Mouse (Mus musculus): ENCODE measurements around the gene Osr1. TPM values are rescaled to one million over a fixed set of nuclear protein-coding genes. Genes with fewer than 3 reads are reported as not detected.

The Osr1 gene
- polyA plus RNA-seq, 1 experiment from 2014 or later = 8.2 TPM

- no peak overlapping the region for H3K9ac ChIP-seq (replicated peaks; ENCODE audit: low read depth)
- no peak overlapping the region for H3K4me2 ChIP-seq (replicated peaks; ENCODE audit: low read depth, low read length)
- DNase-seq (ENCODE audit: low spot score) (no peak), ATAC-seq (no peak)
- H3K4me3 ChIP-seq (ENCODE audit: low read depth, low read length) = no peak overlapping the region
- WGBS = 30% methylated on average over 31 of the region's 31 CpGs
- TF ChIP-seq CTCF (IDR thresholded peaks at IDR 0.05) = no peak
- TF ChIP-seq EP300 (IDR thresholded peaks at IDR 0.05) = no peak
- no peak overlapping the region for H3K27ac ChIP-seq (ENCODE audit: low read length)
- no peaks in the 10 kb centered on the region for H3K36me3 ChIP-seq (ENCODE audit: insufficient read depth, low read length)
- H3K27me3 ChIP-seq (replicated peaks; ENCODE audit: insufficient read depth, low read length) = peaks cover 61% of the 10 kb centered on the region
- H3K4me1 ChIP-seq (ENCODE audit: insufficient read depth, low read depth, low read length) = 0 out of 2 replicates have a peak, but pooled peaks cover 9% of the 10 kb centered on the region
- no peaks in the 10 kb centered on the region for H3K9me3 ChIP-seq (ENCODE audit: low read length)
These were observed 9.6 kb downstream of the Osr1 start for GRCm38 (mm10) chr12:9579301-9580030.

GRCm38 (mm10) chr12:9580041-9580905, 10.4 kb downstream of the Osr1 start:
- Histone ChIP-seq H3K4me2 (replicated peaks; ENCODE audit: low read depth, low read length) (peak overlapping the region; percentile 52), H3K27me3 (replicated peaks; ENCODE audit: insufficient read depth, low read length) (peaks cover 53% of the 10 kb centered on the region; the same call in 1 of the 2 replicates), H3K27ac (ENCODE audit: low read length) (no peak overlapping the region), H3K36me3 (ENCODE audit: insufficient read depth, low read length) (no peaks in the 10 kb centered on the region), H3K9me3 (ENCODE audit: low read length) (no peaks in the 10 kb centered on the region), H3K4me1 (ENCODE audit: insufficient read depth, low read depth, low read length) (0 out of 2 replicates have a peak, but pooled peaks cover 9% of the 10 kb centered on the region), H3K4me3 (ENCODE audit: low read depth, low read length) (peak overlapping the region; percentile 34), H3K9ac (replicated peaks; ENCODE audit: low read depth) (no peak overlapping the region)
- WGBS = 15% methylated on average over 32 of the region's 33 CpGs
- DNase-seq (ENCODE audit: low spot score) = no peak
- ATAC-seq = no peak
- TF ChIP-seq EP300 (IDR thresholded peaks at IDR 0.05) (no peak), CTCF (IDR thresholded peaks at IDR 0.05) (no peak)

DNA sequence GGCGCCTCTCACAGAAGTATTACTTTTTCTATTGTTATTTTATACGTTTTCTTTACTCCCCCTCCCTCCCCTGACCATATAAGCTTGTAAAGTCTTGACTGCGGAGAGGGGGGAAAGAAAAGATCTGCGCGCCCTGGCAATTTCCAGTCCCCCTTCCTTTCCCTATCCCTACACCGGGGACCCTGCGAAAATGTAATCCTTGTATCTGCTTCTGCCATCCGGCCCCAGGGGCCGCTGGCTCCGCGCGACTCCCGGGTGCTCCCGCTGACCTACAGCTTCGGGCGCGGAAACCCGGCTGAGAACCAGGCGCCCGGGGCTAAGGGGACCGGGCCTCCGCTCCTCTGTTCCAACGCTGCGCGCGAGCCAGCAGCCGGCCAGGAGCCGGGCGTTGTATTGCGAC, 11.1 kb downstream of the Osr1 start:
- 15% methylated on average over 30 of the region's 30 CpGs for WGBS
- H3K9ac ChIP-seq (replicated peaks; ENCODE audit: low read depth) = no peak overlapping the region
- ATAC-seq (no peak), DNase-seq (ENCODE audit: low spot score) (no peak)
- peak overlapping the region; percentile 34 for H3K4me3 ChIP-seq (ENCODE audit: low read depth, low read length)
- H3K9me3 ChIP-seq (ENCODE audit: low read length) = no peaks in the 10 kb centered on the region
- H3K27me3 ChIP-seq (replicated peaks; ENCODE audit: insufficient read depth, low read length) = peaks cover 48% of the 10 kb centered on the region; the same call in 1 of the 2 replicates
- H3K4me2 ChIP-seq (replicated peaks; ENCODE audit: low read depth, low read length) = peak overlapping the region; percentile 52
- H3K4me1 ChIP-seq (ENCODE audit: insufficient read depth, low read depth, low read length) = 0 out of 2 replicates have a peak, but pooled peaks cover 9% of the 10 kb centered on the region
- TF ChIP-seq CTCF (IDR thresholded peaks at IDR 0.05) (no peak), EP300 (IDR thresholded peaks at IDR 0.05) (no peak)
- no peak overlapping the region for H3K27ac ChIP-seq (ENCODE audit: low read length)
- no peaks in the 10 kb centered on the region for H3K36me3 ChIP-seq (ENCODE audit: insufficient read depth, low read length)

- TF ChIP-seq EP300 (IDR thresholded peaks at IDR 0.05) = no peak
- no peak for TF ChIP-seq CTCF (IDR thresholded peaks at IDR 0.05)
- Histone ChIP-seq H3K27ac (ENCODE audit: low read length) (no peak overlapping the region), H3K9ac (replicated peaks; ENCODE audit: low read depth) (no peak overlapping the region), H3K27me3 (replicated peaks; ENCODE audit: insufficient read depth, low read length) (peaks cover 43% of the 10 kb centered on the region; the same call in 1 of the 2 replicates), H3K36me3 (ENCODE audit: insufficient read depth, low read length) (no peaks in the 10 kb centered on the region), H3K4me1 (ENCODE audit: insufficient read depth, low read depth, low read length) (0 out of 2 replicates have a peak, but pooled peaks cover 9% of the 10 kb centered on the region), H3K4me2 (replicated peaks; ENCODE audit: low read depth, low read length) (peak overlapping the region; percentile 52; the same call in 1 of the 2 replicates), H3K4me3 (ENCODE audit: low read depth, low read length) (peak overlapping the region; percentile 34; the same call in 1 of the 2 replicates), H3K9me3 (ENCODE audit: low read length) (no peaks in the 10 kb centered on the region)
- DNase-seq (ENCODE audit: low spot score) (no peak), ATAC-seq (no peak)
- WGBS = 33% methylated on average over 12 of the region's 12 CpGs
These were observed 11.6 kb downstream of the Osr1 start for GRCm38 (mm10) chr12:9581506-9581905.

GRCm38 (mm10) chr12:9582248-9582995, 12.5 kb downstream of the Osr1 start:
- DNase-seq (ENCODE audit: low spot score) = no peak
- no peak overlapping the region for H3K27ac ChIP-seq (ENCODE audit: low read length)
- H3K9ac ChIP-seq (replicated peaks; ENCODE audit: low read depth) = no peak overlapping the region
- H3K27me3 ChIP-seq (replicated peaks; ENCODE audit: insufficient read depth, low read length) = peaks cover 34% of the 10 kb centered on the region; the same call in 1 of the 2 replicates
- TF ChIP-seq CTCF (IDR thresholded peaks at IDR 0.05) = no peak
- no peak for TF ChIP-seq EP300 (IDR thresholded peaks at IDR 0.05)
- no peak for ATAC-seq
- no peaks in the 10 kb centered on the region for H3K36me3 ChIP-seq (ENCODE audit: insufficient read depth, low read length)
- H3K4me2 ChIP-seq (replicated peaks; ENCODE audit: low read depth, low read length) = no peak overlapping the region
- no peaks in the 10 kb centered on the region for H3K9me3 ChIP-seq (ENCODE audit: low read length)
- 0 out of 2 replicates have a peak, but pooled peaks cover 9% of the 10 kb centered on the region for H3K4me1 ChIP-seq (ENCODE audit: insufficient read depth, low read depth, low read length)
- H3K4me3 ChIP-seq (ENCODE audit: low read depth, low read length) = no peak overlapping the region
- WGBS = 60% methylated on average over 14 of the region's 14 CpGs

Data from lung, postnatal 0 days (tissue).